Mouse (Mus musculus): ENCODE results near the gene Phip. TPM values are rescaled to one million over a fixed set of nuclear protein-coding genes. Genes with fewer than 3 reads are reported as not detected.
A peak's percentile ranks its signal among the peaks of the same experiment; 100 is the strongest.

Gene Phip
- polyA plus RNA-seq, 1 experiment from 2014 or later, result 160 TPM

DNA sequence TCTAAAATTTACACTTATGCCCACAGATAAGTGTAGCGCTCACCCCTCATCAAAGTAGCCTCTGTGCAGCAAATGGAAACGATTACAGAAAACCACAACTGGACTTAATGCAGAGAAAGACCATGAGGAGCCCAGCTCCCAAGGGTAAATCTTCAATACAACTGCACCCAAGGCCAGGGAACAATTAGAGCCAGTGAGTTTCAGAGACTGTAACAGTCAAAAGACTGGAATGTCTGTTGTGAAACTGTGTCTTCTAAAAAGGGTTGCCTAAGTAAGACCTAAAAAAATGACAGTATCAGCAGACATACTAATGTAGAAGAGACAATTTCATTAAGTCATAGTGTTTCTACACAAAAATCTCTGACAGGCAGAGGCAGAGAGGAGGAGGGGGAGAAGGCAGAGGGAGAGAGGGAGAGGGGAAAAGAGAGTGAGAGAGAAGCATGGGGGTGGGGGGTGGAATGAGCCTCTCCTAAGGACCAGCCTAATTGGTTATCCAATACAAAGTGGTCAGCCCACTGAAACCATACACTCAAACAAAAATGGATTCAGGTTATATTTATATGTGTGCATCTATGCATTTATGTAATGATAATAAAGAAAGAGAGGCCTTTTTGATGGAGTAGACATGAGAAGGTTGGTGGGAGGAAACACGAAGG, 113.4 kb downstream of the Phip start:
- H3K4me2 ChIP-seq, result no peak overlapping the region
- H3K9ac ChIP-seq, result no peak overlapping the region
- WGBS, result 92% methylated on average over 3 of the region's 3 CpGs
- no peaks in the 10 kb centered on the region for H3K9me3 ChIP-seq (replicated peaks)
- no peaks in the 10 kb centered on the region for H3K27me3 ChIP-seq
- no peaks in the 10 kb centered on the region for H3K4me1 ChIP-seq
- ATAC-seq, result no peak
- peaks cover 3% of the 10 kb centered on the region; the same call in 1 of the 2 replicates for H3K36me3 ChIP-seq (ENCODE audit: poor library complexity, severe bottlenecking)
- no peak overlapping the region for H3K4me3 ChIP-seq
- no peak overlapping the region for H3K27ac ChIP-seq

DNA sequence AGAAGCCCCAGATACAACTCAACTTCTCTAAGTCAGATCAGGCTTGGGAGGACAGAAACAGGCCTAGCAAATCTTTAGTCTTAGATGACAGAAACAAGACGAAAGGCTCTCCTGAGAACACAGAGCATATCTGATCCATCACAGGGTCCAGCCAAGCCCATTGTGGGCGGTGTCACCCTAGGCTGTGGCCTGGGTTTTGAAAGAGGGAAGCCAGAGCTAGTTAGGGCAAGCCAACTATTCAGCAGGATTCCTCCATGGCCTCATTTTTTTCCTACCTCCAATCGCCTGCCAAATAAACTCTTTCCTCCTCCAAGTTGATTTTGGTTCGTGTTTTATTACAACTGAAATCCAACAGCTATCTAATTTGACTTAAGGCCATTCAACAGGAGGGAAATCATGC, 114.0 kb downstream of the Phip start:
- no peak for ATAC-seq
- Histone ChIP-seq H3K9me3 (replicated peaks) (no peaks in the 10 kb centered on the region), H3K4me2 (no peak overlapping the region), H3K27ac (no peak overlapping the region), H3K27me3 (no peaks in the 10 kb centered on the region), H3K36me3 (ENCODE audit: poor library complexity, severe bottlenecking) (peaks cover 3% of the 10 kb centered on the region; the same call in 1 of the 2 replicates), H3K4me1 (no peaks in the 10 kb centered on the region), H3K9ac (no peak overlapping the region), H3K4me3 (no peak overlapping the region)
- 94% methylated on average over 4 of the region's 4 CpGs for WGBS

GRCm38 (mm10) chr9:82860805-82861204, 114.5 kb downstream of the Phip start:
- WGBS, result 90% methylated on average over 2 of the region's 2 CpGs
- no peaks in the 10 kb centered on the region for H3K4me1 ChIP-seq
- no peak overlapping the region for H3K9ac ChIP-seq
- no peaks in the 10 kb centered on the region for H3K9me3 ChIP-seq (replicated peaks)
- no peak overlapping the region for H3K27ac ChIP-seq
- no peak overlapping the region for H3K4me2 ChIP-seq
- no peaks in the 10 kb centered on the region for H3K27me3 ChIP-seq
- ATAC-seq, result no peak
- peaks cover 3% of the 10 kb centered on the region; the same call in 1 of the 2 replicates for H3K36me3 ChIP-seq (ENCODE audit: poor library complexity, severe bottlenecking)
- H3K4me3 ChIP-seq, result no peak overlapping the region

- WGBS, result 83% methylated on average over 4 of the region's 4 CpGs
- Histone ChIP-seq H3K36me3 (ENCODE audit: poor library complexity, severe bottlenecking) (no peaks in the 10 kb centered on the region), H3K27ac (no peak overlapping the region), H3K4me3 (no peak overlapping the region), H3K4me1 (0 out of 2 replicates have a peak, but pooled peaks cover 3% of the 10 kb centered on the region), H3K4me2 (no peak overlapping the region), H3K9me3 (replicated peaks) (no peaks in the 10 kb centered on the region), H3K27me3 (no peaks in the 10 kb centered on the region), H3K9ac (no peak overlapping the region)
- ATAC-seq, result no peak
These were observed 119.1 kb downstream of the Phip start for GRCm38 (mm10) chr9:82856241-82856640.

DNA sequence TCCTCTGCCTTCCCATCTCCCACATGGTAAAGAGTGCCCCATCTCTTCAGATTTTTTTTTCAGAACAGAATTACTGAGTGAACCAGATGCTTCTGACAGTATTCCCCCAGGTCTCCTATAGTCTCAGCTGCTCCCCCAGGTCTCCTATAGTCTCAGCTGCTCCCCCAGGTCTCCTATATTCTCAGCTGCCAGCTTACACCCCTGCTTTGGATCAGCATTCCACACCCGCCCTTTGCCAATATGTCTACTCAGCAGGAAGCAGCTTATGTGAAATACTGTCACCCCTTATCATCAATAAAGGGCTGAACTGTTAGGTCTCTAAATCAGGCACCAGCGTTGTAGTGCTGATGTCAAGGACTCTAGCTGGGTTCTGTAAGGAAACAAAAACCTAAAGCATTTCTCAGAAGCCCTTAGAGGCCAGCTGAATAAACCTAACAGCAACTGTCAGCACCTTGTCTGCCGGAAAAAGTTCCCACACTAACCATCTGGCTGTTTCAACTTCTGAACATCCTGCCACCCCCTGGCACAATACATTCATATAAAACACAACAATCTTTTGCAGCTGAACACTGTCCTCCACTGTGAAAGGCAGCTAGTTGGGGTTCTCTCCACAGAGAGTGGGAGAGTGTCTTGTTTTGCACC, 120.2 kb downstream of the Phip start:
- WGBS, result 35% methylated on average over 3 of the region's 3 CpGs
- Histone ChIP-seq H3K9ac (no peak overlapping the region), H3K9me3 (replicated peaks) (no peaks in the 10 kb centered on the region), H3K27ac (no peak overlapping the region), H3K36me3 (ENCODE audit: poor library complexity, severe bottlenecking) (no peaks in the 10 kb centered on the region), H3K27me3 (no peaks in the 10 kb centered on the region), H3K4me2 (no peak overlapping the region), H3K4me1 (0 out of 2 replicates have a peak, but pooled peaks cover 3% of the 10 kb centered on the region), H3K4me3 (no peak overlapping the region)
- ATAC-seq, result no peak; the same call in 1 of the 2 replicates

DNA sequence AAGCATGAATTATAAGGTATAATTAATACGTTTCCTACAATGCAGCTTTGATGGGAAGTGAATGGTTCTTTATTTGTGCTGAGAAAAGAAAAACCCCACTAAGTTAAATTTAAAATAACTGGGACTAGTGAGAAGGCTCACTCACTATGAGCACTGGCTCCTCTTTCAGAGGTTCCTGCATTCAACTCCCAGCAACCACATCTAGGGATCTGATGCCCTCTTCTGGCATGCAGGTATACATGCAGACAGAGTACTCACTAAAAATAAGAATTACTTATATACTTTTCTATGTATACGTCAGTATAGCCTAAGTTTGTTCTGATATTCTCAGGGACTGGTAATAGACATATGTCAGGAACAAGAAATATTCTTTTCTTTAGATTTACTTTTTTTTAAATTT, 121.3 kb downstream of the Phip start:
- 0 out of 2 replicates have a peak, but pooled peaks have one; percentile 56 for ATAC-seq

DNA sequence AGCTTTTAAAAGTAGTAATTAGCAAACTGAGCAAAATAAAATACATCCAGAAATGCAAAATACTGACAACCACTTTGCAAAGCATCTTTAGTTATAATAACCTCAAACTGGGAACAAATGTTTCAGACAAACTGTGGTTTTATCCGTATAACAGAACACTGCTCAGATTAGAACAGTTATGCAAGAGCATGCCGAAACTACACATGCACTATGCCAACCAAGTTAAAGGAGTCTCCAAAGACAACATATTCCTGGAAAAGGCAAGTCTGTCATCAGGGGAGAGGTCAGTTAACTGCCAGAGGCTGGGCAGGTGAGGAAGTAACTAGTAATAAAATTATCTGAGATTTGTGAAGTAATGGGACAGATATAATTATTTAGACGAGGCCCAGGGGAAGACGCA, 132.6 kb downstream of the Phip start:
- Histone ChIP-seq H3K36me3 (ENCODE audit: poor library complexity, severe bottlenecking) (peaks cover 53% of the 10 kb centered on the region), H3K9ac (no peak overlapping the region), H3K27me3 (no peaks in the 10 kb centered on the region), H3K4me2 (no peak overlapping the region), H3K9me3 (replicated peaks) (no peaks in the 10 kb centered on the region), H3K27ac (no peak overlapping the region), H3K4me3 (no peak overlapping the region), H3K4me1 (no peaks in the 10 kb centered on the region)
- WGBS, result 89% methylated on average over 4 of the region's 4 CpGs
- ATAC-seq, result no peak

More for the DNA sequence above, 121.3 kb downstream of the Phip start:
- no peak overlapping the region for H3K4me3 ChIP-seq
- no peak overlapping the region for H3K9ac ChIP-seq
- H3K36me3 ChIP-seq (ENCODE audit: poor library complexity, severe bottlenecking), result no peaks in the 10 kb centered on the region
- no peak overlapping the region for H3K27ac ChIP-seq
- H3K4me1 ChIP-seq, result 0 out of 2 replicates have a peak, but pooled peaks cover 3% of the 10 kb centered on the region
- WGBS, result 58% methylated on average over 2 of the region's 2 CpGs
- H3K27me3 ChIP-seq, result no peaks in the 10 kb centered on the region
- no peaks in the 10 kb centered on the region for H3K9me3 ChIP-seq (replicated peaks)
- H3K4me2 ChIP-seq, result no peak overlapping the region

GRCm38 (mm10) chr9:82835921-82836320, 139.4 kb downstream of the Phip start:
- no peaks in the 10 kb centered on the region for H3K9me3 ChIP-seq (replicated peaks)
- H3K27me3 ChIP-seq, result no peaks in the 10 kb centered on the region
- no peak overlapping the region for H3K27ac ChIP-seq
- no peak overlapping the region for H3K4me3 ChIP-seq
- WGBS, result 65% methylated on average over 6 of the region's 6 CpGs
- H3K4me2 ChIP-seq, result no peak overlapping the region
- peaks cover 20% of the 10 kb centered on the region for H3K4me1 ChIP-seq
- H3K36me3 ChIP-seq (ENCODE audit: poor library complexity, severe bottlenecking), result peaks cover 32% of the 10 kb centered on the region
- H3K9ac ChIP-seq, result no peak overlapping the region
- ATAC-seq, result no peak

DNA sequence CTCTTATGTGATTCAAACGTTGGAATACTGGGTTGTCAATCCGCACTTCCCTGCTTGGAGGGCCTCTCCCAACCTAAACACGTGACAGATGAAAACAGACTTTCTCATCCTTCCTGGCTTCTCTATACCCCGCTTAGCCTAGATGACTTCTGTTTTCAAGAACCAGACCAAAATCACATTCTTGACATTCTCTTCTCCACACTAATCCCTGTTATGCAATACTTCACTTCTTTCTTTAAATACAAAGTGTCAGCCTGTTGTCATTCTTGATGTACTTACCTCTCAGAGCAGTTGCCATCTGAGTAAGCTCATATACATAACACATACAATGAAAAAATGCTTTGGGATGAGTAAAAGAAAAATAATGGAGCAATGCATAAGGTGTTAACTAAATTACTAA, 143.4 kb downstream of the Phip start:
- H3K9me3 ChIP-seq (replicated peaks), result no peaks in the 10 kb centered on the region
- no peak overlapping the region for H3K9ac ChIP-seq
- peak overlapping the region; percentile 13; the same call in 1 of the 2 replicates for H3K4me2 ChIP-seq
- 48% methylated on average over 4 of the region's 4 CpGs for WGBS
- no peak overlapping the region for H3K4me3 ChIP-seq
- H3K36me3 ChIP-seq (ENCODE audit: poor library complexity, severe bottlenecking), result peaks cover 6% of the 10 kb centered on the region; the same call in 1 of the 2 replicates
- peaks cover 27% of the 10 kb centered on the region for H3K4me1 ChIP-seq
- H3K27ac ChIP-seq, result no peak overlapping the region
- no peak for ATAC-seq
- no peaks in the 10 kb centered on the region for H3K27me3 ChIP-seq

- under 1% methylated on average over 65 of the region's 65 CpGs for WGBS
- peak; percentile 97 for ATAC-seq
- H3K4me2 ChIP-seq, result peak overlapping the region; percentile 60
- no peaks in the 10 kb centered on the region for H3K27me3 ChIP-seq
- peak overlapping the region; percentile 80 for H3K4me3 ChIP-seq
- peaks cover 10% of the 10 kb centered on the region for H3K36me3 ChIP-seq (ENCODE audit: poor library complexity, severe bottlenecking)
- H3K9me3 ChIP-seq (replicated peaks), result no peaks in the 10 kb centered on the region
- peak overlapping the region; percentile 91 for H3K27ac ChIP-seq
- peaks cover 18% of the 10 kb centered on the region for H3K4me1 ChIP-seq
- H3K9ac ChIP-seq, result peak overlapping the region; percentile 93
These were observed 145.5 kb downstream of the Phip start for GRCm38 (mm10) chr9:82829693-82830430.

DNA sequence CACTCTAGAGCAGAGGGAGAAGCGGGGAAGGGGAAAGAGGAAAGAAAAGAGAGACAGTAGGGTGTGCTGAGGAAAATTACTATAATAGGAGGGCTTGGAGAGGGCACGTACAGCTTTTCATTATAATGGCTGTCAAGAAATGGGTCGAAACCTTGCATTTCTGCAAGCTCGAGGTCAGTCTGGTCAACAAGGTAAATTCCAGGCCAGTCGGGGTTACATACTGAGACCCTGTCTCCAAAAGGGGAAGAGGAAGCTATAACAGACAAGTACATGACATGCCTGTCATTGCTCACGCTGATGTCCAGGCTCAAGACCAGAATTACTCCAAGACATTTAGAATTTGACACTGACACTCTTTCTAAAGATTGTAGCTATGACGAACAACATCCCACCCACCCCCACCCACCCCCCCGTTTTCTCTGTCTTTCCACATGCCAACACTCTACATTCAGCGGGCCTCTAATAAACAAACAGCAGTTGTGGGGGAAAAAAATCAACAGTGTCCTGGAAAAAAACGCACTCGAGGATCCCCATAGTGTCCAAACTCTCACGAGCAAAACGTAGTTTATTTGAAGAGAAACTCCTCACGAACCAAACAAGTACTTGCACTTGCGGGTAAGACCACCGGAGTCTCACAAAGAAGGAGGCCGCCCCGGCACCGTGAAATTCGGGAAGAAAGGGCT, 146.2 kb downstream of the Phip start, which contains the start of gene Irak1bp1:
Gene Irak1bp1 (plus strand): TSS at position 534 of the 683 bp plus-strand sequence.
- Histone ChIP-seq H3K4me1 (peaks cover 16% of the 10 kb centered on the region), H3K9ac (peak within 1 kb of the TSS; percentile 93), H3K36me3 (ENCODE audit: poor library complexity, severe bottlenecking) (peaks cover 10% of the 10 kb centered on the region), H3K27me3 (no peaks in the 10 kb centered on the region), H3K27ac (peak within 1 kb of the TSS; percentile 91), H3K4me2 (peak within 1 kb of the TSS; percentile 60), H3K4me3 (peak within 1 kb of the TSS; percentile 80), H3K9me3 (replicated peaks) (no peaks in the 10 kb centered on the region)
- ATAC-seq, result peak; percentile 27
- WGBS, result 17% methylated on average over 20 of the region's 20 CpGs

Measured in forebrain, embryonic 13.5 days (tissue).